Mouse (Mus musculus): ENCODE results near the gene Samd10. TPM values are rescaled to one million over a fixed set of nuclear protein-coding genes. Genes with fewer than 3 reads are reported as not detected.

The Samd10 gene
- polyA plus RNA-seq, 1 experiment: 1.0 TPM

DNA sequence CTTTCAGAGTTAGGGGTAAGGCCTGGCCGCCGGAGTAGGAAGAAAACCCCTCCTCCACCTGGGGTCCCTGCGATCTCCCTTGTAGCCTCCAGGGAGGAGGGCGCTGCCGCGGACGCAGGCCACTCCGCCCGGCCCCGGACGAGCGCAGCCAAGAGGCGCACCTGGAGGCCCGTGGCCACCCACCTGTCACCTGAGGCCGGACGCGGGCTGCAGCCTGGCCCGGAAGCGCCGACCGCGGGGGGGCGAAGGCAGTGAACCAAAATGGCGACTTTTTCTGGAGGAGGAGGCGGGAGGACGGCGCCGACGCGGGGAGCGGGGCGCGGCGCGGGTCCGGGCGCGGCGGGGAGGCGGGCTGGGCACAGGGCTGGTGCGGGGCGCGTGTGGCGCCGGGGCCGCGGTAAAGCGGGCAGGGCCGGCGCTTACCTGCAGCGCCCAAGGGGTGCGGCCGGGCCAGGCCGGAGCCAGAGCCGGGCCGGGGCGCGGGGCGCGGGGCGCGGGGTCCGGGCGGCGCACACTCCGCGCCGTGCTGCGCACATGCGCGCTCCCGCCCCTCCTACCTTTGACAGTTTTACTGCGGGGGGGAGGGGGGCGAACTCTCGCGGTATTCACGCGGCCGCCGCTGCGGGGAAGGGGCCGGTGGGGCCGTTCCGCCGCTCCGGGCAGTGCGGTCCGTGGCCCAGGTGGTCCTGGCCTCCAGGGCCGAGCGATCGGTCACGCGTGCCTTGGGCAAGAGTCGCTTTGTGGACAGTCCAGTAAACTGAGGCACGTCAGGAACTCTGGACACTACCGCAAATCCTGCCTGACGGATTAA lies 6.6 kb downstream of the Samd10 start, which contains the start of gene Zfp512b:
Gene Zfp512b, minus strand, starts transcription at position 573 of the 811 bp plus-strand sequence.
- peak within 1 kb of the TSS; percentile 96 for H3K4me3 ChIP-seq (replicated peaks)
- H3K36me3 ChIP-seq (replicated peaks; ENCODE audit: low read length): peaks cover 34% of the 10 kb centered on the region
- H3K4me1 ChIP-seq: peaks cover 54% of the 10 kb centered on the region
- TF ChIP-seq FLI1 (IDR thresholded peaks at IDR 0.05; ENCODE audit: low read length) (no peak), GATA1 (IDR thresholded peaks at IDR 0.05; ENCODE audit: borderline replicate concordance, low read length) (no peak)
- no peaks in the 10 kb centered on the region for H3K9me3 ChIP-seq
- H3K27me3 ChIP-seq (replicated peaks): no peaks in the 10 kb centered on the region

DNA sequence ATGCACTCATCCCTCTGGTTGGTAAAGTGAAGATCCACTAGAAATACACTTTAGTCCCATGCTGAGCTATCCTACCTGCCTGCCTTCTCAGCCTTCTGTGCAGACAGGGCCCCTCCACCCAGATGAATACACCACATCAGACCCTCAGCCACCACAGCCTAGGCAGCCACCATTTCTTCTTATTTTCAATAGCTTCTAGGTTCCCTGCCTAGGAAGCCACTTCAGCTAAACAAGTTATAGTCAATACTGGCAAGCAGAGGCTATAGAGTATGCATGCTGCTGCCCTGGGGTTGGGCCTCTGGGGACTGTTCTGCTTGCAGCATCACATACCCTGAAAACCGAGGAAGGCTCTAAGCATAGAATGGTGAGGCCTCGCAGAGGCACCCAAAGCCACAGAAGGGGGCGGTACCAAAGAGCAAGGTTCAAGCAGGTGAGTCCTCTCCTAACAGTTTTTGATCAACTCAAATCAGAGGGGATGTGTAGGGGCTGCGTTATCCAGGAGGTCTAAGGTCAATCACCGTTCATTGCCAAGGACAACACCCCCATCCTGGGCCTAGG lies 7.4 kb downstream of the Samd10 start, which contains the start of gene Prpf6:
Gene Prpf6, plus strand, starts transcription at position 341 of the 558 bp plus-strand sequence.
- Histone ChIP-seq H3K36me3 (replicated peaks; ENCODE audit: low read length) (peaks cover 42% of the 10 kb centered on the region), H3K4me1 (peaks cover 45% of the 10 kb centered on the region), H3K4me3 (replicated peaks) (peak within 1 kb of the TSS; percentile 96), H3K9me3 (no peaks in the 10 kb centered on the region), H3K27me3 (replicated peaks) (no peaks in the 10 kb centered on the region)
- TF ChIP-seq GATA1 (IDR thresholded peaks at IDR 0.05; ENCODE audit: borderline replicate concordance, low read length): no peak
- TF ChIP-seq FLI1 (IDR thresholded peaks at IDR 0.05; ENCODE audit: low read length): no peak

DNA sequence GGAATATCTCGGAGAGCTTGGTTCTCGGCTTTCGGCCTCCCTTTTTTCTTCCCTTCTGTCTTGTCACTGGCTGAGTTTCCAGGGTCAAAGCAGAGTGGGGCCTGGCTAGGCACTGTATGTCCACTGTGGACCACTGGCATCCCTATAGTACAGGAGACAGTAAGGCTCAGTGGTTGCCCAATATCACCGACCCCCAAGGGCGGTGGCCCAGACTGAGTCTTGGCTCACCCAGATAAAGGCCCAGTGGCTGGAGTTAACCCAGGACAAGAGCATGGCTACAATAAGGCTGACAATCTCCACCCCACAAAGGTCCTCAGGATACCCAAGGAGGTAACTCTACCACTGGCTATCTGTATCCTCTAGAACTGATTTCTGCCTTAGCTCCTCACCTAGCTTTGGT lies 8.5 kb downstream of the Samd10 start:
- Histone ChIP-seq H3K36me3 (replicated peaks; ENCODE audit: low read length) (peaks cover 53% of the 10 kb centered on the region), H3K4me3 (replicated peaks) (no peak overlapping the region), H3K9me3 (no peaks in the 10 kb centered on the region), H3K4me1 (peaks cover 42% of the 10 kb centered on the region), H3K27me3 (replicated peaks) (no peaks in the 10 kb centered on the region)
- TF ChIP-seq FLI1 (IDR thresholded peaks at IDR 0.05; ENCODE audit: low read length) (no peak), GATA1 (IDR thresholded peaks at IDR 0.05; ENCODE audit: borderline replicate concordance, low read length) (no peak)

DNA sequence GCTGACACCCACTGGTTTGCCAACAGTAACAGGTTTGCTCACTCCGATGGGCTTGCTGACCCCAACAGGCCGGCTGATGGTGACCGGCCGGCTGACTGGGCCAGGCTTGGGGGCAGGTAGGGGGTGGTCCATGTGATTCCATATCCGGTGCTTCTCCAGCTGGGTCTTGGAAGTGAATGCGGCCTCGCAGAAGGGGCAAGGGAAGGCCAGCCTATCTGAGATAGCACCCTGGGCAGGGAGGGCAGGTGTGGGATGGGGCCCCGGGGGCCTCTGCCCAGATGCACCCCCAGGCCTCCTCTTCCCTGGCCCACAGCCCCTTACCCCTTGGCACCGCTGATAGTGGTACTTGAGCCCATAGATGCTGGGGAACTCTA lies 9.3 kb downstream of the Samd10 start:
- H3K36me3 ChIP-seq (replicated peaks; ENCODE audit: low read length): peaks cover 60% of the 10 kb centered on the region
- no peaks in the 10 kb centered on the region for H3K27me3 ChIP-seq (replicated peaks)
- H3K9me3 ChIP-seq: no peaks in the 10 kb centered on the region
- peaks cover 42% of the 10 kb centered on the region for H3K4me1 ChIP-seq
- H3K4me3 ChIP-seq (replicated peaks): no peak overlapping the region
- TF ChIP-seq GATA1 (IDR thresholded peaks at IDR 0.05; ENCODE audit: borderline replicate concordance, low read length) (no peak), FLI1 (IDR thresholded peaks at IDR 0.05; ENCODE audit: low read length) (no peak)

DNA sequence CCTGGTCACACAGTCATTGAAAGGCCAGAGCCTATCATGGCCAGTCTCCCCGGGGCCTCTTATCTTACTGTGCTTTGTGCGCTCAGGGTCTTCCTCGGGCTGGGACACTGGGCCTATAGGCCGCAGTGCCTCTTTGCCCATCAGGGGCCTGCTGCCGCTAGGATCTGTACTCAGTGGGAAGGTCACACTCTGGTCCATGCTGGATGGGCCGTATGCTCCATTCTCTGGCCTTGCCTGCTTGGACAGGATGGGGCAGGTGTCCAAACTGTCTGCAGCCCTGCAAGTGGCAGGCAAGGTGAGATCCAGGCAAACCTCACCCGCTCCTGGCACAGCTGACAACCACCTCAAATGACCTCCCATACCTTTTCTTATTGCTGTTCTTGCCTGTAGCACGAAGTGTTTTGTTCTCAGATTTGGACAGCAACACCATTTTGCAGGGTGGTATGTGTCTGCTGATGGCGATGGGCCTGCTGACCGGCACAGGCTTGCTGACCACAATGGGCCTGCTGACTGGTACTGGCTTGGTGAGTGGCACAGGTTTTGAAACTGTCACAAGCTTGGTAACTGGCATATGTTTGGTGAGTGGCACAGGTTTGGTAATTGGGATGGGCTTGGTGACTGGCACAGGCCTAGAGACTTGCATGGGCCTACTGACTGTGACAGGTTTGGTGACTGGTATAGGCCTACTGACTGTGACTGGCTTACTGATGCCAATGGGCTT lies 9.8 kb downstream of the Samd10 start:
- H3K9me3 ChIP-seq: no peaks in the 10 kb centered on the region
- no peaks in the 10 kb centered on the region for H3K27me3 ChIP-seq (replicated peaks)
- TF ChIP-seq FLI1 (IDR thresholded peaks at IDR 0.05; ENCODE audit: low read length): no peak
- no peak for TF ChIP-seq GATA1 (IDR thresholded peaks at IDR 0.05; ENCODE audit: borderline replicate concordance, low read length)
- H3K4me3 ChIP-seq (replicated peaks): no peak overlapping the region
- peaks cover 66% of the 10 kb centered on the region for H3K36me3 ChIP-seq (replicated peaks; ENCODE audit: low read length)
- peaks cover 40% of the 10 kb centered on the region for H3K4me1 ChIP-seq

DNA sequence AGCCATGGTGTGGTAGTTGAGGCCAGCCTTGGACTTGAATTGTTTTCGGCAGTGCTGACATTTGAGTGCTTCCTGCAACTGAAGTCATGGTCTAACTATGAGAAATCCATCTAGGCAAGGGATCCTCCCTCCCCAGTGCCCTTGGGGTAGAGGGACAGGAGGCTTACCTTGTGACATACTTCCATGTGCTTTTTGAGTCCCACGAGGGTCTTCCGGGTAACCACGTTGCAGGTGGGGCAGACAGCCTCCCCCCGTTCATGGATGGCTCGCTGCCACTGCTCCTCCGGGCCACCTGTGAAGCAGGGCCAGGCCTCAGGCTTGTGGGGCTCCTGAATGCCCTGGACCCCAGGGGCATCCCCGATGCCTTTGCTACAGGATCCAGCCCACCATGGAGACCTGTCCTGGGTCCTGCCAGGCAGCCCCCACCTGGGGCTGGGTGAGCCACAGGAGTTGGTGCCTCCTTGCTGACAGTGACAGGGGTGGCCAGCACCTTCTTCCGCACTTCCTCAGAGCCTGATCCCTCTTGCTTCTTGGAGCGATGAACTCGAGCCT lies 10.7 kb downstream of the Samd10 start:
- no peak for TF ChIP-seq GATA1 (IDR thresholded peaks at IDR 0.05; ENCODE audit: borderline replicate concordance, low read length)
- no peak for TF ChIP-seq FLI1 (IDR thresholded peaks at IDR 0.05; ENCODE audit: low read length)
- peaks cover 74% of the 10 kb centered on the region for H3K36me3 ChIP-seq (replicated peaks; ENCODE audit: low read length)
- H3K27me3 ChIP-seq (replicated peaks): no peaks in the 10 kb centered on the region
- H3K4me1 ChIP-seq: peaks cover 37% of the 10 kb centered on the region
- no peak overlapping the region for H3K4me3 ChIP-seq (replicated peaks)
- no peaks in the 10 kb centered on the region for H3K9me3 ChIP-seq

DNA sequence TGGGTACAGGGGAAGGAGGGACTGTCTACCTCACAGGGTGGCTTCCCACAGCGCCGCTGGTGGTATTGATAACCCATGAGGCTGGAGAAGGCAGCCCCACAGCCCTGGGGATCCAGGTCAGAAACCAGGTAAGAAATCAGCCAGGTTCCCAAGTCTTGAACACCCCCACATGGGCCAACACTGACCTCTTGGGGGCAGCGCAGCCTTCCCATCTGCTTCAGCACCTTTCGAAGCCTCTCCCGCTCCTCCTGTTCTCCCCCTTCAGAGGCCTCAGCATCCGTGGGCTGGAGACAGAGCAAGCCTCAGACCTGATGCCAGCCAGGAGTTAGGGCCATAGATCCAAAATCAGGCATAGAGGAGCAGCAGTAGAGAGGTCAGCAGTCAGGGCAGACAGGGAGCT lies 11.2 kb downstream of the Samd10 start:
- H3K4me1 ChIP-seq: peaks cover 32% of the 10 kb centered on the region

DNA sequence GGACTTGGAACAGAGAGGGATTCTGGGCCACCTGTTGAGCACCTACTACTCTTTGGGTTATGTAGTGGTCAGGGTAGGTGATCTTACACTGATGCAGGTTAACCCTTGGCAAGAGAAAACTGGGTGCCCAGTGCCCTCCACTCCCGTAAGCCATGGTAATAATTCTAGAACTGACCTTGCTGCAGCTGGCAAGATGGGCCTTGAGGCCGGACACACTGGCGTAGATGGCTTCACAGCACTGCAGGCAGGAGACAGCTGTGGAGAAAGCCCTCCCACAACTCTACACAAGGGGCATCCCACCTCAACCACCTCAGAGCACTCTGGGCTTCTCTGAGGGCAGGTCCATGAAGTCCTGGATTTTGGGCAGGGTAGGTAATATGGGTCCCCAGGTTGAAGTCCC lies 12.9 kb downstream of the Samd10 start:
- peaks cover 28% of the 10 kb centered on the region for H3K4me1 ChIP-seq
- H3K9me3 ChIP-seq: no peaks in the 10 kb centered on the region
- H3K4me3 ChIP-seq (replicated peaks): no peak overlapping the region
- no peaks in the 10 kb centered on the region for H3K27me3 ChIP-seq (replicated peaks)
- H3K36me3 ChIP-seq (replicated peaks; ENCODE audit: low read length): peaks cover 78% of the 10 kb centered on the region
- TF ChIP-seq FLI1 (IDR thresholded peaks at IDR 0.05; ENCODE audit: low read length): no peak
- no peak for TF ChIP-seq GATA1 (IDR thresholded peaks at IDR 0.05; ENCODE audit: borderline replicate concordance, low read length)

More for the DNA sequence above, 11.2 kb downstream of the Samd10 start:
- Histone ChIP-seq H3K9me3 (no peaks in the 10 kb centered on the region), H3K27me3 (replicated peaks) (no peaks in the 10 kb centered on the region), H3K4me3 (replicated peaks) (no peak overlapping the region), H3K36me3 (replicated peaks; ENCODE audit: low read length) (peaks cover 77% of the 10 kb centered on the region)
- TF ChIP-seq FLI1 (IDR thresholded peaks at IDR 0.05; ENCODE audit: low read length) (no peak), GATA1 (IDR thresholded peaks at IDR 0.05; ENCODE audit: borderline replicate concordance, low read length) (no peak)

DNA sequence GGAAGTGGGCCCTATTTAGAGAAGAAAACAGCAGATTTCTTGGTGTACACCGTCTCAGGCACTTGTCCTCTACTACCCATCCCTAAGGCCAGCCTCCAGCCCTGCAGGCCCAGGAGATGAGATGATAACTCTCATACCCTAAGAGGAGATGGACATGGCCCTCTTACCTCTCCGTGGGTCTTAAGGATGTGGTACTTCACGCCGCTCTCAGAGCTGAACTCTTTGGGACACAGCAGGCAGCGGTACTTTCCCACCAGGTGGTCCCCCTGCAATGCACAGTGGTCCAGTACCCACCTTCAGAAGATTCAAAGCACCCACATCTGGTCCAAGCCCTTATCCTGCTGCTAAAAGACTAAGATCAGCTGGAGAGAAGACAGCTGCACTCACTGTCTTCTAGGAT lies 13.5 kb downstream of the Samd10 start:
- Histone ChIP-seq H3K27me3 (replicated peaks) (no peaks in the 10 kb centered on the region), H3K9me3 (no peaks in the 10 kb centered on the region), H3K4me1 (peaks cover 25% of the 10 kb centered on the region), H3K36me3 (replicated peaks; ENCODE audit: low read length) (peaks cover 74% of the 10 kb centered on the region), H3K4me3 (replicated peaks) (no peak overlapping the region)
- TF ChIP-seq FLI1 (IDR thresholded peaks at IDR 0.05; ENCODE audit: low read length) (no peak), GATA1 (IDR thresholded peaks at IDR 0.05; ENCODE audit: borderline replicate concordance, low read length) (no peak)

All from megakaryocyte, embryonic 14.5 days (primary cell).